Comparison of ENCODE assay signal across 26 mouse cellular contexts in genomic region chr11:75494296-75495049, GRCm38 (mm10). TPM values are rescaled to one million over a fixed set of nuclear protein-coding genes. Genes with fewer than 3 reads are reported as not detected.
DNase-seq lines count a peak whose midpoint lies in the region; ATAC-seq and TF ChIP-seq lines count a peak whose summit lies in the region.
"Had no signal": no experiment of that assay in that cellular context is flagged by ENCODE, and none has a peak within 500 bp of the region (broad histone marks: within the 10 kb centered on the region; RNA-seq: fewer than 3 reads in every experiment).

No protein-coding gene starts in this region.

- H3K27me3 ChIP-seq in liver, adult 2 months (ENCODE audit: control insufficient read depth, insufficient read depth, low read length): no peaks in the 10 kb centered on the region
- no peaks in the 10 kb centered on the region for H3K27me3 ChIP-seq in liver, embryonic 11.5 days (replicated peaks; ENCODE audit: control insufficient read depth, insufficient read depth, low read length)
- H3K27me3 ChIP-seq in liver, postnatal 0 days (ENCODE audit: insufficient read depth, low read length): no peaks in the 10 kb centered on the region
- no peaks in the 10 kb centered on the region for H3K27me3 ChIP-seq in intestine, embryonic 16.5 days (replicated peaks; ENCODE audit: control insufficient read depth, insufficient read depth, low read length)
- H3K27me3 ChIP-seq: forebrain, embryonic 13.5 days; heart, embryonic 12.5 days; heart, embryonic 15.5 days; hindbrain, embryonic 13.5 days had no signal

- peaks cover 42% of the 10 kb centered on the region for H3K4me1 ChIP-seq in liver, adult 2 months (ENCODE audit: control insufficient read depth, insufficient read depth, low read length)
- H3K4me1 ChIP-seq in liver, embryonic 11.5 days (replicated peaks; ENCODE audit: control insufficient read depth, insufficient read depth, low read length): no peaks in the 10 kb centered on the region
- no peaks in the 10 kb centered on the region; the same call in 1 of the 2 replicates for H3K4me1 ChIP-seq in liver, postnatal 0 days (ENCODE audit: insufficient read depth)
- H3K4me1 ChIP-seq in intestine, embryonic 16.5 days (ENCODE audit: control insufficient read depth, insufficient read depth, low read length): no peaks in the 10 kb centered on the region
- H3K4me1 ChIP-seq: forebrain, embryonic 10.5 days; forebrain, embryonic 13.5 days; heart, embryonic 12.5 days; hindbrain, embryonic 10.5 days; hindbrain, embryonic 13.5 days had no signal

- TF ChIP-seq CTCF in liver, adult 2 months (IDR thresholded peaks at IDR 0.05; ENCODE audit: low read depth, low read length): no peak
- TF ChIP-seq CTCF in liver, postnatal 0 days (IDR thresholded peaks at IDR 0.05; ENCODE audit: low read depth): no peak

- H3K4me2 ChIP-seq in liver, embryonic 11.5 days: no peak overlapping the region
- H3K4me2 ChIP-seq in liver, postnatal 0 days (ENCODE audit: low read depth, low read length): no peak overlapping the region
- no peak overlapping the region for H3K4me2 ChIP-seq in intestine, embryonic 16.5 days (ENCODE audit: low read depth, low read length)
- H3K4me2 ChIP-seq: forebrain, embryonic 13.5 days; heart, embryonic 12.5 days; heart, embryonic 15.5 days; hindbrain, embryonic 13.5 days had no signal

- H3K9ac ChIP-seq in liver, adult 2 months (ENCODE audit: low read depth, low read length): peak overlapping the region; percentile 21
- no peak overlapping the region for H3K9ac ChIP-seq in liver, embryonic 11.5 days (ENCODE audit: low read depth, low read length)
- no peak overlapping the region for H3K9ac ChIP-seq in liver, postnatal 0 days (replicated peaks)
- no peak overlapping the region for H3K9ac ChIP-seq in intestine, embryonic 16.5 days (ENCODE audit: low read depth, low read length)
- H3K9ac ChIP-seq: forebrain, embryonic 13.5 days; heart, embryonic 12.5 days; heart, embryonic 15.5 days; hindbrain, embryonic 13.5 days had no signal

- no peak for ATAC-seq in liver, embryonic 11.5 days (replicated peaks; ENCODE audit: low FRiP score)
- peak; percentile 83 for ATAC-seq in liver, postnatal 0 days
- ATAC-seq in intestine, embryonic 16.5 days: no peak
- ATAC-seq: activated CD4-positive, CD25-positive, alpha-beta regulatory T cell, adult 4 months; CD4-positive, CD25-positive, alpha-beta regulatory T cell, adult 4 months; forebrain, embryonic 13.5 days; forebrain, embryonic 16.5 days; hindbrain, embryonic 16.5 days had no signal

- no peak overlapping the region for H3K4me3 ChIP-seq in liver, adult 2 months (ENCODE audit: insufficient read depth, low read depth, low read length)
- no peak overlapping the region for H3K4me3 ChIP-seq in liver, embryonic 11.5 days (ENCODE audit: low read depth, low read length)
- no peak overlapping the region for H3K4me3 ChIP-seq in liver, postnatal 0 days (ENCODE audit: low read depth, low read length)
- no peak overlapping the region for H3K4me3 ChIP-seq in intestine, embryonic 16.5 days (ENCODE audit: low read length)
- H3K4me3 ChIP-seq: forebrain, embryonic 10.5 days; forebrain, embryonic 13.5 days; heart, embryonic 12.5 days; heart, embryonic 15.5 days; hindbrain, embryonic 10.5 days; hindbrain, embryonic 13.5 days had no signal

- TF ChIP-seq EP300 in liver, postnatal 0 days (IDR thresholded peaks at IDR 0.05; ENCODE audit: low read depth): peak; percentile 49; the same call in 1 of the 2 replicates

- peak; percentile 95 for DNase-seq in liver, adult 2 months (ENCODE audit: extremely low read depth, low read depth, low spot score)
- DNase-seq in liver, embryonic 11.5 days (ENCODE audit: low spot score): no peak
- DNase-seq in 416B (ENCODE audit: low read depth): peak; percentile 52
- DNase-seq in liver, postnatal 0 days: no peak
- DNase-seq in retina, embryonic 14.5 days (ENCODE audit: low spot score): no peak
- DNase-seq: adrenal gland, adult 8-10 months; adrenal gland, postnatal 25 days; cerebellum, adult 18-20 months; cerebellum, adult 9-10 months; cerebellum, postnatal 14 days; gastrocnemius, postnatal 10 days; gastrocnemius, postnatal 36 days; heart, postnatal 10 days; heart, postnatal 36 days had no signal

- no peaks in the 10 kb centered on the region for H3K9me3 ChIP-seq in liver, embryonic 11.5 days (ENCODE audit: control insufficient read depth, low read length)
- H3K9me3 ChIP-seq in liver, postnatal 0 days (ENCODE audit: low read length): no peaks in the 10 kb centered on the region
- H3K9me3 ChIP-seq in intestine, embryonic 16.5 days (ENCODE audit: control insufficient read depth, low read length): no peaks in the 10 kb centered on the region
- H3K9me3 ChIP-seq: forebrain, embryonic 10.5 days; forebrain, embryonic 13.5 days; heart, embryonic 12.5 days; heart, embryonic 15.5 days; hindbrain, embryonic 10.5 days; hindbrain, embryonic 13.5 days had no signal

- no peak for TF ChIP-seq POLR2A in liver, adult 2 months (IDR thresholded peaks at IDR 0.05; ENCODE audit: extremely low read depth, insufficient read depth, low read length)

- peaks cover 70% of the 10 kb centered on the region for H3K36me3 ChIP-seq in liver, adult 2 months (ENCODE audit: control insufficient read depth, insufficient read depth, low read length)
- H3K36me3 ChIP-seq in liver, embryonic 11.5 days (ENCODE audit: control insufficient read depth, insufficient read depth, low read length): peaks cover 93% of the 10 kb centered on the region
- peaks cover 95% of the 10 kb centered on the region for H3K36me3 ChIP-seq in liver, postnatal 0 days (replicated peaks; ENCODE audit: insufficient read depth, low read length)
- peaks cover 53% of the 10 kb centered on the region for H3K36me3 ChIP-seq in intestine, embryonic 16.5 days (ENCODE audit: control insufficient read depth, insufficient read depth, low read length)

- peak overlapping the region; percentile 92 for H3K27ac ChIP-seq in liver, adult 2 months (replicated peaks; ENCODE audit: insufficient read depth, low read depth, low read length)
- H3K27ac ChIP-seq in liver, embryonic 11.5 days (ENCODE audit: low read depth, low read length): no peak overlapping the region
- H3K27ac ChIP-seq in liver, postnatal 0 days (ENCODE audit: low read depth): peak overlapping the region; percentile 78
- no peak overlapping the region for H3K27ac ChIP-seq in intestine, embryonic 16.5 days (ENCODE audit: low read length)
- H3K27ac ChIP-seq: forebrain, embryonic 10.5 days; forebrain, embryonic 13.5 days; heart, embryonic 15.5 days; hindbrain, embryonic 10.5 days; hindbrain, embryonic 13.5 days had no signal

- WGBS in liver, adult 2 months: 25% methylated on average over 10 of the region's 10 CpGs
- 88% methylated on average over 10 of the region's 10 CpGs for WGBS in liver, embryonic 11.5 days
- 71% methylated on average over 10 of the region's 10 CpGs for WGBS in liver, postnatal 0 days (ENCODE audit: insufficient replicate concordance)
- 87% methylated on average over 10 of the region's 10 CpGs for WGBS in intestine, embryonic 16.5 days

- H3K79me2 ChIP-seq in liver, adult 2 months (ENCODE audit: control insufficient read depth, insufficient read depth, low read length): no peaks in the 10 kb centered on the region

RNA-seq across cellular contexts. Expression of gene Prpf8, which starts 7.9 kb away (rescaled TPM):
- 72.8 and 102 TPM in 2 replicates for total RNA-seq in liver, adult 2 months (2014; rRNA removed)
- polyA plus RNA-seq in liver, adult 2 months (2012; rRNA removed): 59.4 and 63.3 TPM in 2 replicates
- polyA plus RNA-seq in liver, embryonic 11.5 days (2014; fragmentation: Nextera tagmentation; extraction: Ambion mirVana): 105 and 119 TPM in 2 replicates
- 12.1 and 13.9 TPM in 2 replicates for polyA plus RNA-seq in liver, postnatal 0 days (2015; fragmentation: Nextera tagmentation; extraction: Ambion mirVana)
- polyA plus RNA-seq in intestine, embryonic 16.5 days (2015; fragmentation: Nextera tagmentation; extraction: Ambion mirVana): 34.8 and 36.3 TPM in 2 replicates

RNA-seq across cellular contexts. Expression of gene Rilp, which starts 15.4 kb away (rescaled TPM):
- 23.0 and 27.9 TPM in 2 replicates for total RNA-seq in liver, adult 2 months (2014; rRNA removed)
- 29.8 and 32.6 TPM in 2 replicates for polyA plus RNA-seq in liver, adult 2 months (2012; rRNA removed)
- polyA plus RNA-seq in liver, embryonic 11.5 days (2014; fragmentation: Nextera tagmentation; extraction: Ambion mirVana): 1.2 and 1.5 TPM in 2 replicates
- 13.2 and 13.4 TPM in 2 replicates for polyA plus RNA-seq in liver, postnatal 0 days (2015; fragmentation: Nextera tagmentation; extraction: Ambion mirVana)
- polyA plus RNA-seq in intestine, embryonic 16.5 days (2015; fragmentation: Nextera tagmentation; extraction: Ambion mirVana): 2.4 and 2.7 TPM in 2 replicates
- total RNA-seq: granulocyte monocyte progenitor cell, adult 5-6 weeks had no signal
- polyA plus RNA-seq: activated CD4-positive, CD25-positive, alpha-beta regulatory T cell, adult 4 months had no signal

RNA-seq across cellular contexts. Expression of gene Scarf1, which starts 18.9 kb away (rescaled TPM):
- 5.8 and 7.5 TPM in 2 replicates for total RNA-seq in liver, adult 2 months (2014; rRNA removed)
- 10.3 and 16.9 TPM in 2 replicates for polyA plus RNA-seq in liver, adult 2 months (2012; rRNA removed)
- 7.0 and 7.8 TPM in 2 replicates for polyA plus RNA-seq in liver, embryonic 11.5 days (2014; fragmentation: Nextera tagmentation; extraction: Ambion mirVana)
- polyA plus RNA-seq in liver, postnatal 0 days (2015; fragmentation: Nextera tagmentation; extraction: Ambion mirVana): 3.1 TPM in 2 replicates
- polyA plus RNA-seq in intestine, embryonic 16.5 days (2015; fragmentation: Nextera tagmentation; extraction: Ambion mirVana): 5.6 and 6.0 TPM in 2 replicates

RNA-seq across cellular contexts. Expression of gene Tlcd2, which starts 33.0 kb away (rescaled TPM):
- total RNA-seq in liver, adult 2 months (2014; rRNA removed): 121 and 238 TPM in 2 replicates
- 237 and 265 TPM in 2 replicates for polyA plus RNA-seq in liver, adult 2 months (2012; rRNA removed)
- polyA plus RNA-seq in liver, embryonic 11.5 days (2014; fragmentation: Nextera tagmentation; extraction: Ambion mirVana): 29.8 and 33.0 TPM in 2 replicates
- polyA plus RNA-seq in liver, postnatal 0 days (2015; fragmentation: Nextera tagmentation; extraction: Ambion mirVana): 34.2 and 35.6 TPM in 2 replicates
- 17.2 and 19.6 TPM in 2 replicates for polyA plus RNA-seq in intestine, embryonic 16.5 days (2015; fragmentation: Nextera tagmentation; extraction: Ambion mirVana)

RNA-seq across cellular contexts. Expression of gene Slc43a2, which starts 37.0 kb away (rescaled TPM):
- total RNA-seq in liver, adult 2 months (2014; rRNA removed): 4.1 and 8.9 TPM in 2 replicates
- 5.2 and 8.0 TPM in 2 replicates for polyA plus RNA-seq in liver, adult 2 months (2012; rRNA removed)
- 5.5 and 7.8 TPM in 2 replicates for polyA plus RNA-seq in liver, embryonic 11.5 days (2014; fragmentation: Nextera tagmentation; extraction: Ambion mirVana)
- polyA plus RNA-seq in liver, postnatal 0 days (2015; fragmentation: Nextera tagmentation; extraction: Ambion mirVana): 5.9 and 7.2 TPM in 2 replicates
- 22.0 and 27.7 TPM in 2 replicates for polyA plus RNA-seq in intestine, embryonic 16.5 days (2015; fragmentation: Nextera tagmentation; extraction: Ambion mirVana)

Comparison
In these comparisons a context has a peak if more than half of its experiments do, and no peak if none do; other contexts are left out.
1. DNase-seq: peak in liver, adult 2 months (single experiment) and 416B (single experiment); none in liver, embryonic 11.5 days (single experiment), liver, postnatal 0 days (single experiment) and retina, embryonic 14.5 days (single experiment).
2. H3K27ac ChIP-seq: peak in liver, adult 2 months (single experiment) and liver, postnatal 0 days (single experiment); none in liver, embryonic 11.5 days (single experiment) and intestine, embryonic 16.5 days (single experiment).